Mouse (Mus musculus): Measurements from ENCODE around the gene Fxyd6. TPM values are rescaled to one million over a fixed set of nuclear protein-coding genes. Genes with fewer than 3 reads are reported as not detected.
A peak's percentile ranks its signal among the peaks of the same experiment; 100 is the strongest.

Fxyd6 gene
- total and polyA plus RNA-seq, 2 experiments from 2014 or later, result 524 to 944 TPM

DNA sequence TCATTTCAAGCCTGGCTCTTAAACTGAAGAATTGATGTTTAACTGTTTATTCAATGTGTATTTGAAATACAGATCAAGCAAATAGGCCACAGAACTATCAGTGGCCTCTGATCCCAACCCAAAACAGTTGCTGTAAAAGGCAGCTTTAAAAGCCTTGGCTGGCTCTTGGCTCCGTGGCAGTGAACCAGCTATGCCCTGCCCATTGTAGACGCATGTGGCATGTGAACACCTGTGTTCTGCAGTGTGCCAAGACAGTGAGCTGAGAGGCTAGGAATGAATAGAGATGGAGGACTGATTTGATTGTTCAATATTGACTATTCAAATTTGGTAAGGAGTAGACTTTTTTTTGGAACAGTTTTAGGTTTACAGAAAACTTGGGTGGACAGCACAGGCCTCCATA lies 6.9 kb downstream of the Fxyd6 start:
- peaks cover 8% of the 10 kb centered on the region; the same call in 1 of the 2 replicates for H3K4me1 ChIP-seq (ENCODE audit: insufficient read depth, low read length)
- H3K4me2 ChIP-seq (ENCODE audit: low read depth, low read length, poor library complexity, severe bottlenecking), result no peak overlapping the region
- WGBS, result 83% methylated on average over 2 of the region's 2 CpGs
- H3K4me3 ChIP-seq (ENCODE audit: low read depth, low read length), result no peak overlapping the region
- DNase-seq (ENCODE audit: low spot score) (no peak), ATAC-seq (ENCODE audit: low FRiP score) (no peak)
- H3K9ac ChIP-seq (replicated peaks; ENCODE audit: low read length, poor library complexity, severe bottlenecking), result no peak overlapping the region
- TF ChIP-seq CTCF (IDR thresholded peaks at IDR 0.05), result no peak
- peaks cover 6% of the 10 kb centered on the region; the same call in 1 of the 2 replicates for H3K36me3 ChIP-seq (ENCODE audit: insufficient read depth, low read length)
- no peaks in the 10 kb centered on the region for H3K9me3 ChIP-seq (ENCODE audit: low read length)
- no peak overlapping the region for H3K27ac ChIP-seq (ENCODE audit: low read depth, low read length)
- no peaks in the 10 kb centered on the region for H3K27me3 ChIP-seq (ENCODE audit: insufficient read depth, low read length)

- Histone ChIP-seq H3K27me3 (ENCODE audit: insufficient read depth, low read length) (no peaks in the 10 kb centered on the region), H3K4me1 (ENCODE audit: insufficient read depth, low read length) (0 out of 2 replicates have a peak, but pooled peaks cover 4% of the 10 kb centered on the region), H3K27ac (ENCODE audit: low read depth, low read length) (peak overlapping the region; percentile 19), H3K9me3 (ENCODE audit: low read length) (no peaks in the 10 kb centered on the region), H3K4me3 (ENCODE audit: low read depth, low read length) (no peak overlapping the region), H3K4me2 (ENCODE audit: low read depth, low read length, poor library complexity, severe bottlenecking) (no peak overlapping the region), H3K36me3 (ENCODE audit: insufficient read depth, low read length) (peaks cover 2% of the 10 kb centered on the region; the same call in 1 of the 2 replicates), H3K9ac (replicated peaks; ENCODE audit: low read length, poor library complexity, severe bottlenecking) (no peak overlapping the region)
- ATAC-seq (ENCODE audit: low FRiP score) (peak; percentile 58), DNase-seq (ENCODE audit: low spot score) (peak; percentile 82)
- WGBS, result 34% methylated on average over 10 of the region's 10 CpGs
- no peak for TF ChIP-seq CTCF (IDR thresholded peaks at IDR 0.05)
Measured at GRCm38 (mm10) chr9:45380411-45381251, 10.6 kb downstream of the Fxyd6 start.

GRCm38 (mm10) chr9:45382336-45382735 lies 12.4 kb downstream of the Fxyd6 start:
- TF ChIP-seq CTCF (IDR thresholded peaks at IDR 0.05), result no peak
- 70% methylated on average over 5 of the region's 5 CpGs for whole genome bisulfite sequencing
- no peaks in the 10 kb centered on the region for H3K9me3 ChIP-seq (ENCODE audit: low read length)
- H3K27me3 ChIP-seq (ENCODE audit: insufficient read depth, low read length), result no peaks in the 10 kb centered on the region
- ATAC-seq (ENCODE audit: low FRiP score) (no peak), DNase-seq (ENCODE audit: low spot score) (peak; percentile 76)
- H3K4me3 ChIP-seq (ENCODE audit: low read depth, low read length), result no peak overlapping the region
- H3K36me3 ChIP-seq (ENCODE audit: insufficient read depth, low read length), result no peaks in the 10 kb centered on the region
- no peak overlapping the region for H3K9ac ChIP-seq (replicated peaks; ENCODE audit: low read length, poor library complexity, severe bottlenecking)
- no peak overlapping the region for H3K27ac ChIP-seq (ENCODE audit: low read depth, low read length)
- H3K4me1 ChIP-seq (ENCODE audit: insufficient read depth, low read length), result 0 out of 2 replicates have a peak, but pooled peaks cover 4% of the 10 kb centered on the region
- no peak overlapping the region for H3K4me2 ChIP-seq (ENCODE audit: low read depth, low read length, poor library complexity, severe bottlenecking)

GRCm38 (mm10) chr9:45382834-45383233 lies 12.8 kb downstream of the Fxyd6 start:
- Histone ChIP-seq H3K4me2 (ENCODE audit: low read depth, low read length, poor library complexity, severe bottlenecking) (no peak overlapping the region), H3K9me3 (ENCODE audit: low read length) (no peaks in the 10 kb centered on the region), H3K27me3 (ENCODE audit: insufficient read depth, low read length) (no peaks in the 10 kb centered on the region), H3K9ac (replicated peaks; ENCODE audit: low read length, poor library complexity, severe bottlenecking) (no peak overlapping the region), H3K27ac (ENCODE audit: low read depth, low read length) (no peak overlapping the region), H3K4me1 (ENCODE audit: insufficient read depth, low read length) (0 out of 2 replicates have a peak, but pooled peaks cover 4% of the 10 kb centered on the region), H3K36me3 (ENCODE audit: insufficient read depth, low read length) (no peaks in the 10 kb centered on the region), H3K4me3 (ENCODE audit: low read depth, low read length) (no peak overlapping the region)
- no peak for TF ChIP-seq CTCF (IDR thresholded peaks at IDR 0.05)
- no peak for DNase-seq (ENCODE audit: low spot score)
- no peak for ATAC-seq (ENCODE audit: low FRiP score)
- WGBS, result 75% methylated on average over 5 of the region's 5 CpGs

- H3K9ac ChIP-seq (replicated peaks; ENCODE audit: low read length, poor library complexity, severe bottlenecking), result no peak overlapping the region
- no peaks in the 10 kb centered on the region for H3K9me3 ChIP-seq (ENCODE audit: low read length)
- H3K4me2 ChIP-seq (ENCODE audit: low read depth, low read length, poor library complexity, severe bottlenecking), result no peak overlapping the region
- no peak overlapping the region for H3K4me3 ChIP-seq (ENCODE audit: low read depth, low read length)
- WGBS, result 87% methylated on average over 6 of the region's 6 CpGs
- H3K4me1 ChIP-seq (ENCODE audit: insufficient read depth, low read length), result 0 out of 2 replicates have a peak, but pooled peaks cover 6% of the 10 kb centered on the region
- no peaks in the 10 kb centered on the region for H3K27me3 ChIP-seq (ENCODE audit: insufficient read depth, low read length)
- ATAC-seq (ENCODE audit: low FRiP score) (no peak), DNase-seq (ENCODE audit: low spot score) (no peak)
- no peak for TF ChIP-seq CTCF (IDR thresholded peaks at IDR 0.05)
- no peaks in the 10 kb centered on the region for H3K36me3 ChIP-seq (ENCODE audit: insufficient read depth, low read length)
- no peak overlapping the region for H3K27ac ChIP-seq (ENCODE audit: low read depth, low read length)
Measured at GRCm38 (mm10) chr9:45383883-45384282, 13.9 kb downstream of the Fxyd6 start.

GRCm38 (mm10) chr9:45386698-45387097 lies 16.7 kb downstream of the Fxyd6 start:
- WGBS, result 85% methylated on average over 5 of the region's 5 CpGs
- 0 out of 2 replicates have a peak, but pooled peaks cover 2% of the 10 kb centered on the region for H3K4me1 ChIP-seq (ENCODE audit: insufficient read depth, low read length)
- ATAC-seq (ENCODE audit: low FRiP score), result no peak

More at GRCm38 (mm10) chr9:45386698-45387097, 16.7 kb downstream of the Fxyd6 start:
- no peaks in the 10 kb centered on the region for H3K27me3 ChIP-seq (ENCODE audit: insufficient read depth, low read length)
- no peak overlapping the region for H3K27ac ChIP-seq (ENCODE audit: low read depth, low read length)
- H3K36me3 ChIP-seq (ENCODE audit: insufficient read depth, low read length), result peaks cover 8% of the 10 kb centered on the region; the same call in 1 of the 2 replicates
- no peak for TF ChIP-seq CTCF (IDR thresholded peaks at IDR 0.05)
- no peak overlapping the region for H3K4me2 ChIP-seq (ENCODE audit: low read depth, low read length, poor library complexity, severe bottlenecking)
- H3K4me3 ChIP-seq (ENCODE audit: low read depth, low read length), result no peak overlapping the region
- DNase-seq (ENCODE audit: low spot score), result no peak
- no peak overlapping the region for H3K9ac ChIP-seq (replicated peaks; ENCODE audit: low read length, poor library complexity, severe bottlenecking)
- H3K9me3 ChIP-seq (ENCODE audit: low read length), result no peaks in the 10 kb centered on the region
